Mouse (Mus musculus): Measurements from ENCODE around the gene Xpc. TPM values are rescaled to one million over a fixed set of nuclear protein-coding genes. Genes with fewer than 3 reads are reported as not detected.
"Not testable (repeated sequence)": the region's sequence is repeated elsewhere in the genome, so short reads cannot be mapped to it uniquely, and the experiment has no call there.

Gene Xpc
- polyA plus RNA-seq, 1 experiment from 2014 or later: 17.7 TPM

GRCm38 (mm10) chr6:91474441-91475190 lies 41.1 kb downstream of the Xpc start:
- WGBS: 50% methylated on average over 9 of the region's 9 CpGs
- peak overlapping the region; percentile 79 for H3K4me3 ChIP-seq (ENCODE audit: low read depth, low read length)
- no peaks in the 10 kb centered on the region for H3K27me3 ChIP-seq (ENCODE audit: control insufficient read depth, insufficient read depth, low read length)
- peak overlapping the region; percentile 88 for H3K4me2 ChIP-seq (replicated peaks; ENCODE audit: low read depth, low read length)
- no peaks in the 10 kb centered on the region for H3K9me3 ChIP-seq (ENCODE audit: control insufficient read depth, low read depth, low read length)
- H3K9ac ChIP-seq (replicated peaks; ENCODE audit: low read depth, low read length): peak overlapping the region; percentile 69
- peaks cover 33% of the 10 kb centered on the region for H3K36me3 ChIP-seq (ENCODE audit: control insufficient read depth, insufficient read depth, low read length)
- H3K4me1 ChIP-seq (ENCODE audit: control insufficient read depth, insufficient read depth, low read length): peaks cover 19% of the 10 kb centered on the region
- no peak overlapping the region; the same call in 1 of the 2 replicates for H3K27ac ChIP-seq (ENCODE audit: low read length)
- ATAC-seq (ENCODE audit: insufficient number of reproducible peaks, insufficient read depth, low FRiP score, low read depth): no peak

GRCm38 (mm10) chr6:91473805-91474440 lies 41.8 kb downstream of the Xpc start:
- H3K9me3 ChIP-seq (ENCODE audit: control insufficient read depth, low read depth, low read length): no peaks in the 10 kb centered on the region
- H3K27me3 ChIP-seq (ENCODE audit: control insufficient read depth, insufficient read depth, low read length): no peaks in the 10 kb centered on the region
- H3K4me3 ChIP-seq (ENCODE audit: low read depth, low read length): peak overlapping the region; percentile 79
- ATAC-seq (ENCODE audit: insufficient number of reproducible peaks, insufficient read depth, low FRiP score, low read depth): peak; percentile 5
- H3K36me3 ChIP-seq (ENCODE audit: control insufficient read depth, insufficient read depth, low read length): peaks cover 26% of the 10 kb centered on the region
- H3K27ac ChIP-seq (ENCODE audit: low read length): peak overlapping the region; percentile 63; the same call in 1 of the 2 replicates
- under 1% methylated on average over 27 of the region's 27 CpGs for WGBS
- H3K4me1 ChIP-seq (ENCODE audit: control insufficient read depth, insufficient read depth, low read length): peaks cover 19% of the 10 kb centered on the region
- H3K9ac ChIP-seq (replicated peaks; ENCODE audit: low read depth, low read length): peak overlapping the region; percentile 69
- peak overlapping the region; percentile 88 for H3K4me2 ChIP-seq (replicated peaks; ENCODE audit: low read depth, low read length)

DNA sequence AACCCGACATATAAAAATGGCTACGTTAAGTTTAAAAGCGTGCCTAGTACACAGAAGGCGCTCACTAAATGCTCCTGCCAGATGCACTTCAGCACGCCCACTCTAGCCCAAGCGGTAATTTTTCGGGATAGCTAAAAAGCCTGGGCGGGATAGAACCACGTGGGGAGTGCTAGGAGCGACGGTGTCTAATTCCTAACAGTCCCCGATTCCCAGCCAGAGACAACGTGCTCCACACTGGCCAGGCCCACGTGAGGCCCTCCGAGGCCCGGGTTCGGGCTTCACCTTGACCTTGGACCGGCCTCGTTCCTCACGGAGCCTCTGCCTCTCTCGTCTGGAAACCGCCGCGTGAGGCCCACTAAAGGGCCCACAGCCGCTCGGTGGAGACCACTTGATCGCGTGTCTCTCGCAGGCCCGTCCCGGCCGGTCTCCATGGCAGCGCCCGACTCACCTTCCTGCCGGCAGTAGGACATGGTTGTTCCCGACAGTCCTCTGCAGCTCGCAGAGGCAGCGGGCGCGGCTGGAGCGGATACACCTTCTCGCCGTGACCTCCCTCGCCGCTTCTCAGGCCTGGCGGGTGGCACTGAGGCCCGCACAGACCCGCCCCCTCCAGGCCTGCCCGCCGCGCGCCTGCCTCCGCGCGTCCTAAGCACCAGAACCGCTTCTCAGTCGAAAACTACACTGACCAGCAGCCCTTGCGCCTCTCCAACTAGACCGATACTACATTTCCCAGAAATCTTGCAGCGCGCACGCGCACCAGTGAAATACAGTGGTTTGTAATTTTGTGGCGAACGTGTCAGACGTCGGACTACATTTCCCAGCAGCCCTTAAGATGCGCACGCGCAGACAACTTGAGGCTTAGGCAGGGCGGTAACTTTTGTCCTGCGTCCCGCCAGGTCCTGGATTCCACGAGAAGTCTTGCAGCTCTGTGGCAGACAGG lies 42.6 kb downstream of the Xpc start, which contains the start of the genes Chchd4 and Tmem43:
Chchd4 (minus strand) TSS at position 679 of the 937 bp plus-strand sequence.
Tmem43 (plus strand) TSS at position 836 of the 937 bp plus-strand sequence.
- Histone ChIP-seq H3K4me3 (ENCODE audit: low read depth, low read length) (peak within 1 kb of the TSS; percentile 79), H3K4me2 (replicated peaks; ENCODE audit: low read depth, low read length) (peak within 1 kb of the TSS; percentile 88), H3K4me1 (ENCODE audit: control insufficient read depth, insufficient read depth, low read length) (peaks cover 19% of the 10 kb centered on the region), H3K27ac (ENCODE audit: low read length) (peak within 1 kb of the TSS; percentile 80), H3K9me3 (ENCODE audit: control insufficient read depth, low read depth, low read length) (no peaks in the 10 kb centered on the region), H3K27me3 (ENCODE audit: control insufficient read depth, insufficient read depth, low read length) (no peaks in the 10 kb centered on the region), H3K36me3 (ENCODE audit: control insufficient read depth, insufficient read depth, low read length) (peaks cover 19% of the 10 kb centered on the region), H3K9ac (replicated peaks; ENCODE audit: low read depth, low read length) (peak within 1 kb of the TSS; percentile 69)
- WGBS: under 1% methylated on average over 74 of the region's 74 CpGs
- peak; percentile 98 for ATAC-seq (ENCODE audit: insufficient number of reproducible peaks, insufficient read depth, low FRiP score, low read depth)

DNA sequence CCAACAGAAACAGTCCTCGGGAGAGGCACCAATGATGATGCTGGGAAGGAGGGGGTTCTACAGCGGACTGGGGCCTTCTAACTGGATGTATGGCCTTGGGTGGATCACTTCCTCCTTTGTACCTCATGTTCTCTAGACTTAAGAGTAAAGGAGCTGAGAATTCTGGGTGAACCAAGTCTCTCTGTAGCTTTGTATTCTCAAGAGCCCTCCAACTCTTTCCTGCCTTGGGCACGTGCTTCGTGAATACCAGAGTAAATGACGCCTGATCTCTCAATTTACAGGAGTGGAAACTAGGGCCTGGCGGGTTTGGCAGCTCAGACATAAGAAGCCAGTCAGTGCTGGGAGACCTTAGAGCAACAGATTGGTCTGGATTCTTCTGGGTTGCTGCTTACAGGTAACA lies 43.4 kb downstream of the Xpc start:
- Histone ChIP-seq H3K4me2 (replicated peaks; ENCODE audit: low read depth, low read length) (peak overlapping the region; percentile 83), H3K36me3 (ENCODE audit: control insufficient read depth, insufficient read depth, low read length) (peaks cover 18% of the 10 kb centered on the region), H3K27ac (ENCODE audit: low read length) (peak overlapping the region; percentile 80; the same call in 1 of the 2 replicates), H3K9ac (replicated peaks; ENCODE audit: low read depth, low read length) (peak overlapping the region; percentile 64), H3K9me3 (ENCODE audit: control insufficient read depth, low read depth, low read length) (no peaks in the 10 kb centered on the region), H3K4me3 (ENCODE audit: low read depth, low read length) (peak overlapping the region; percentile 79), H3K4me1 (ENCODE audit: control insufficient read depth, insufficient read depth, low read length) (peaks cover 19% of the 10 kb centered on the region), H3K27me3 (ENCODE audit: control insufficient read depth, insufficient read depth, low read length) (no peaks in the 10 kb centered on the region)
- 31% methylated on average over 6 of the region's 6 CpGs for WGBS
- ATAC-seq (ENCODE audit: insufficient number of reproducible peaks, insufficient read depth, low FRiP score, low read depth): no peak

DNA sequence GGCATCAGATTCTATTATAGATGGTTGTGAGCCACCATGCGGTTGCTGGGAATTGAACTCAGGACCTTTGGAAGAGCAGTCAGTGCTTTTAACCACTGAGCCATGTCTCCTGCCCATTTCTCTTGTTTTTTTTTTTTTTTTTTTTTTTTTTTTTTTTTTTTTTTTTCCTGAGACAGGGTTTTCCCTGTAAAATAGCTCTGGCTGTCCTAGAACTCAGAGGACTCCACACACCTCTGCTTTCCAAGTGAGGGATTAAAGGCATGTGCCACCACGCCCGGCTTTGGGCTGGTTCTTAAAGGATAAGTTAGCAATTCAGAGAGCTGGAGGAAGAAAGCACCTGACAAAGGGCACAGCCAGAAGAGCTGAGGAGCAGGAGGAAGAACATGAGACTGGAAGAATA lies 44.3 kb downstream of the Xpc start:
- not testable (repeated sequence) for H3K4me3 ChIP-seq (ENCODE audit: low read depth, low read length); ATAC-seq (ENCODE audit: insufficient number of reproducible peaks, insufficient read depth, low FRiP score, low read depth); H3K9me3 ChIP-seq (ENCODE audit: control insufficient read depth, low read depth, low read length); H3K4me2 ChIP-seq (replicated peaks; ENCODE audit: low read depth, low read length); H3K27ac ChIP-seq (ENCODE audit: low read length); H3K9ac ChIP-seq (replicated peaks; ENCODE audit: low read depth, low read length); H3K27me3 ChIP-seq (ENCODE audit: control insufficient read depth, insufficient read depth, low read length)
- WGBS: 86% methylated on average over 3 of the region's 3 CpGs
- H3K36me3 ChIP-seq (ENCODE audit: control insufficient read depth, insufficient read depth, low read length): peaks cover 24% of the 10 kb centered on the region; the same call in 1 of the 2 replicates
- H3K4me1 ChIP-seq (ENCODE audit: control insufficient read depth, insufficient read depth, low read length): peaks cover 19% of the 10 kb centered on the region

GRCm38 (mm10) chr6:91470712-91471111 lies 45.0 kb downstream of the Xpc start:
- no peak for ATAC-seq (ENCODE audit: insufficient number of reproducible peaks, insufficient read depth, low FRiP score, low read depth)
- no peak overlapping the region for H3K27ac ChIP-seq (ENCODE audit: low read length)
- no peaks in the 10 kb centered on the region for H3K27me3 ChIP-seq (ENCODE audit: control insufficient read depth, insufficient read depth, low read length)
- 85% methylated on average over 2 of the region's 2 CpGs for WGBS
- H3K4me1 ChIP-seq (ENCODE audit: control insufficient read depth, insufficient read depth, low read length): peaks cover 19% of the 10 kb centered on the region
- no peaks in the 10 kb centered on the region for H3K9me3 ChIP-seq (ENCODE audit: control insufficient read depth, low read depth, low read length)
- H3K4me3 ChIP-seq (ENCODE audit: low read depth, low read length): no peak overlapping the region
- H3K9ac ChIP-seq (replicated peaks; ENCODE audit: low read depth, low read length): no peak overlapping the region
- no peak overlapping the region for H3K4me2 ChIP-seq (replicated peaks; ENCODE audit: low read depth, low read length)
- H3K36me3 ChIP-seq (ENCODE audit: control insufficient read depth, insufficient read depth, low read length): peaks cover 30% of the 10 kb centered on the region

DNA sequence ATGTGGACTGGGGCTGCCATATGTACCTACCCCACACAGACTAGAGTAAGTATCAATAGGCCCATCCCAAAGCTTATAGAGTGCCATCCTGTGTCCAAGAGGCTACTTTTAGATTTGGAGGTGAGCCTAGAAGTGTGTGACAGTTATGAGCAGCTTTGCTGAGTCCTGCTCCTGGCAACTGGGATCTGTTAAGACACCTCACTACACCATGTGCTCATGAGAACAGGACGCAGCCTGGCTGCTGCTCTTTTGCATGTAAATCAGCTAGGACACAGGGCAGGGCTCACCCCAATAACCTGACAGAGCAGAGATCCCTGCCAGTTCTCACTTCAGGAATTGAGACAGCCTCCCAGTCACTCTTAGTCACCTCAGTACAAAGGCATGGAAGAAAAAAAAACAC lies 48.6 kb downstream of the Xpc start:
- Histone ChIP-seq H3K27me3 (ENCODE audit: control insufficient read depth, insufficient read depth, low read length) (no peaks in the 10 kb centered on the region), H3K4me2 (replicated peaks; ENCODE audit: low read depth, low read length) (no peak overlapping the region), H3K36me3 (ENCODE audit: control insufficient read depth, insufficient read depth, low read length) (peaks cover 51% of the 10 kb centered on the region), H3K9ac (replicated peaks; ENCODE audit: low read depth, low read length) (no peak overlapping the region), H3K4me1 (ENCODE audit: control insufficient read depth, insufficient read depth, low read length) (peaks cover 6% of the 10 kb centered on the region; the same call in 1 of the 2 replicates), H3K4me3 (ENCODE audit: low read depth, low read length) (no peak overlapping the region), H3K9me3 (ENCODE audit: control insufficient read depth, low read depth, low read length) (no peaks in the 10 kb centered on the region), H3K27ac (ENCODE audit: low read length) (no peak overlapping the region)
- ATAC-seq (ENCODE audit: insufficient number of reproducible peaks, insufficient read depth, low FRiP score, low read depth): no peak
- WGBS: 89% methylated on average over 1 of the region's 1 CpGs

DNA sequence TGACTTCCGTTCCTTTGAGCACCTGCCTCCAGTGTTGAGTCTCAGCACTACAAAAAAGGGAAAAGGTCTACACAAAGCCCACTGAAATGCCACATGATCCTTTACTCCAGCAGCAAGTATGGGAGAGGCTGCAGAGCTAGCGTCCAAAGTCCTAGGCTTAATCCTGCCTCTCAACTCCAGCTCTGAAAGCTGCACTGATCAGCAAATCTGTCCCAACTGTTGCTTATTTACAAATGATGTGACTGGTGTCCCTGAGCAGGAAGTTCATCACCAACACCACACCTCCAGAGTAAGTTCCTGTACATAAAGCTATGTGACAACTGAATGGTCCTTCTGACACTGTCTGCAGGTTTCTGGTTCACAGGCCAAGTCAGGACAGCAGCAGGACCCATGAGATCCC lies 49.9 kb downstream of the Xpc start:
- Histone ChIP-seq H3K4me1 (ENCODE audit: control insufficient read depth, insufficient read depth, low read length) (no peaks in the 10 kb centered on the region), H3K4me3 (ENCODE audit: low read depth, low read length) (no peak overlapping the region)
- ATAC-seq (ENCODE audit: insufficient number of reproducible peaks, insufficient read depth, low FRiP score, low read depth): no peak

More for the DNA sequence above, 49.9 kb downstream of the Xpc start:
- Histone ChIP-seq H3K4me2 (replicated peaks; ENCODE audit: low read depth, low read length) (no peak overlapping the region), H3K9me3 (ENCODE audit: control insufficient read depth, low read depth, low read length) (no peaks in the 10 kb centered on the region), H3K27ac (ENCODE audit: low read length) (no peak overlapping the region), H3K36me3 (ENCODE audit: control insufficient read depth, insufficient read depth, low read length) (peaks cover 48% of the 10 kb centered on the region), H3K27me3 (ENCODE audit: control insufficient read depth, insufficient read depth, low read length) (no peaks in the 10 kb centered on the region), H3K9ac (replicated peaks; ENCODE audit: low read depth, low read length) (no peak overlapping the region)
- WGBS: 87% methylated on average over 2 of the region's 2 CpGs
